Mouse (Mus musculus): ENCODE results near the gene Spns3. TPM values are rescaled to one million over a fixed set of nuclear protein-coding genes. Genes with fewer than 3 reads are reported as not detected.
A peak's percentile ranks its signal among the peaks of the same experiment; 100 is the strongest.

The Spns3 gene
- polyA plus RNA-seq, 1 experiment from 2014 or later: 0.99 TPM

- no peak overlapping the region for H3K4me2 ChIP-seq (ENCODE audit: low read length)
- H3K9me3 ChIP-seq (replicated peaks; ENCODE audit: low read length): no peaks in the 10 kb centered on the region
- TF ChIP-seq CTCF (IDR thresholded peaks at IDR 0.05; ENCODE audit: low read depth): no peak
- DNase-seq (ENCODE audit: low spot score): no peak
- H3K9ac ChIP-seq (ENCODE audit: low read depth, low read length): no peak overlapping the region
- WGBS: 24% methylated on average over 4 of the region's 4 CpGs
- H3K4me3 ChIP-seq (replicated peaks; ENCODE audit: low read depth, low read length): no peak overlapping the region
- no peaks in the 10 kb centered on the region for H3K27me3 ChIP-seq (ENCODE audit: insufficient read depth, low read length)
- H3K4me1 ChIP-seq (replicated peaks; ENCODE audit: insufficient read depth, low read length): peaks cover 15% of the 10 kb centered on the region; the same call in 1 of the 2 replicates
- ATAC-seq (replicated peaks; ENCODE audit: low FRiP score, low read depth): no peak
- H3K36me3 ChIP-seq (ENCODE audit: insufficient read depth, low read length): no peaks in the 10 kb centered on the region
- no peak overlapping the region for H3K27ac ChIP-seq
Observed at GRCm38 (mm10) chr11:72497367-72497766, 52.9 kb downstream of the Spns3 start.

- Histone ChIP-seq H3K4me3 (replicated peaks; ENCODE audit: low read depth, low read length) (no peak overlapping the region), H3K4me2 (ENCODE audit: low read length) (no peak overlapping the region), H3K36me3 (ENCODE audit: insufficient read depth, low read length) (no peaks in the 10 kb centered on the region), H3K9ac (ENCODE audit: low read depth, low read length) (no peak overlapping the region), H3K27ac (no peak overlapping the region), H3K27me3 (ENCODE audit: insufficient read depth, low read length) (no peaks in the 10 kb centered on the region), H3K4me1 (replicated peaks; ENCODE audit: insufficient read depth, low read length) (peaks cover 14% of the 10 kb centered on the region; the same call in 1 of the 2 replicates), H3K9me3 (replicated peaks; ENCODE audit: low read length) (no peaks in the 10 kb centered on the region)
- WGBS: 50% methylated on average over 1 of the region's 1 CpGs
- TF ChIP-seq CTCF (IDR thresholded peaks at IDR 0.05; ENCODE audit: low read depth): no peak
- DNase-seq (ENCODE audit: low spot score) (no peak), ATAC-seq (replicated peaks; ENCODE audit: low FRiP score, low read depth) (no peak)
Observed at GRCm38 (mm10) chr11:72496775-72497174, 53.5 kb downstream of the Spns3 start.

- 54% methylated on average over 3 of the region's 3 CpGs for WGBS
- ATAC-seq (replicated peaks; ENCODE audit: low FRiP score, low read depth) (no peak), DNase-seq (ENCODE audit: low spot score) (no peak)
- H3K9ac ChIP-seq (ENCODE audit: low read depth, low read length): no peak overlapping the region
- no peaks in the 10 kb centered on the region for H3K27me3 ChIP-seq (ENCODE audit: insufficient read depth, low read length)
- H3K9me3 ChIP-seq (replicated peaks; ENCODE audit: low read length): no peaks in the 10 kb centered on the region
- H3K27ac ChIP-seq: no peak overlapping the region
- no peak overlapping the region for H3K4me2 ChIP-seq (ENCODE audit: low read length)
- no peak overlapping the region for H3K4me3 ChIP-seq (replicated peaks; ENCODE audit: low read depth, low read length)
- no peaks in the 10 kb centered on the region for H3K36me3 ChIP-seq (ENCODE audit: insufficient read depth, low read length)
- 0 out of 2 replicates have a peak, but pooled peaks cover 10% of the 10 kb centered on the region for H3K4me1 ChIP-seq (replicated peaks; ENCODE audit: insufficient read depth, low read length)
- no peak for TF ChIP-seq CTCF (IDR thresholded peaks at IDR 0.05; ENCODE audit: low read depth)
Observed at GRCm38 (mm10) chr11:72496066-72496465, 54.2 kb downstream of the Spns3 start.

GRCm38 (mm10) chr11:72494046-72494988 is 56.0 kb downstream of the Spns3 start:
- H3K4me1 ChIP-seq (replicated peaks; ENCODE audit: insufficient read depth, low read length): 0 out of 2 replicates have a peak, but pooled peaks cover 10% of the 10 kb centered on the region
- TF ChIP-seq CTCF (IDR thresholded peaks at IDR 0.05; ENCODE audit: low read depth): no peak
- H3K9ac ChIP-seq (ENCODE audit: low read depth, low read length): no peak overlapping the region
- DNase-seq (ENCODE audit: low spot score) (peak; percentile 72), ATAC-seq (replicated peaks; ENCODE audit: low FRiP score, low read depth) (no peak)
- no peaks in the 10 kb centered on the region for H3K9me3 ChIP-seq (replicated peaks; ENCODE audit: low read length)
- WGBS: 54% methylated on average over 8 of the region's 8 CpGs
- no peak overlapping the region for H3K4me3 ChIP-seq (replicated peaks; ENCODE audit: low read depth, low read length)
- no peaks in the 10 kb centered on the region for H3K27me3 ChIP-seq (ENCODE audit: insufficient read depth, low read length)
- no peak overlapping the region for H3K27ac ChIP-seq
- no peaks in the 10 kb centered on the region for H3K36me3 ChIP-seq (ENCODE audit: insufficient read depth, low read length)
- H3K4me2 ChIP-seq (ENCODE audit: low read length): no peak overlapping the region

GRCm38 (mm10) chr11:72491130-72491960 is 59.0 kb downstream of the Spns3 start:
- no peaks in the 10 kb centered on the region for H3K9me3 ChIP-seq (replicated peaks; ENCODE audit: low read length)
- no peak for ATAC-seq (replicated peaks; ENCODE audit: low FRiP score, low read depth)
- no peak overlapping the region for H3K9ac ChIP-seq (ENCODE audit: low read depth, low read length)
- no peak overlapping the region for H3K27ac ChIP-seq
- no peak for DNase-seq (ENCODE audit: low spot score)
- H3K36me3 ChIP-seq (ENCODE audit: insufficient read depth, low read length): no peaks in the 10 kb centered on the region
- 0 out of 2 replicates have a peak, but pooled peaks cover 8% of the 10 kb centered on the region for H3K4me1 ChIP-seq (replicated peaks; ENCODE audit: insufficient read depth, low read length)
- WGBS: 61% methylated on average over 15 of the region's 15 CpGs
- no peak for TF ChIP-seq CTCF (IDR thresholded peaks at IDR 0.05; ENCODE audit: low read depth)
- no peaks in the 10 kb centered on the region for H3K27me3 ChIP-seq (ENCODE audit: insufficient read depth, low read length)
- H3K4me3 ChIP-seq (replicated peaks; ENCODE audit: low read depth, low read length): no peak overlapping the region
- H3K4me2 ChIP-seq (ENCODE audit: low read length): no peak overlapping the region

- Histone ChIP-seq H3K27me3 (ENCODE audit: insufficient read depth, low read length) (no peaks in the 10 kb centered on the region), H3K4me2 (ENCODE audit: low read length) (peak within 1 kb of the TSS; percentile 98), H3K36me3 (ENCODE audit: insufficient read depth, low read length) (no peaks in the 10 kb centered on the region), H3K4me1 (replicated peaks; ENCODE audit: insufficient read depth, low read length) (0 out of 2 replicates have a peak, but pooled peaks cover 8% of the 10 kb centered on the region), H3K27ac (0 out of 2 replicates have a peak within 1 kb of the TSS, but pooled peaks have one; percentile 2), H3K4me3 (replicated peaks; ENCODE audit: low read depth, low read length) (peak within 1 kb of the TSS; percentile 64), H3K9me3 (replicated peaks; ENCODE audit: low read length) (no peaks in the 10 kb centered on the region), H3K9ac (ENCODE audit: low read depth, low read length) (peak within 1 kb of the TSS; percentile 49)
- peak; percentile 78 for ATAC-seq (replicated peaks; ENCODE audit: low FRiP score, low read depth)
- DNase-seq (ENCODE audit: low spot score): peak; percentile 86
- peak; percentile 59 for TF ChIP-seq CTCF (IDR thresholded peaks at IDR 0.05; ENCODE audit: low read depth)
- WGBS: under 1% methylated on average over 41 of the region's 42 CpGs
Observed at GRCm38 (mm10) chr11:72489881-72490301, 60.4 kb downstream of the Spns3 start, which contains the start of gene Spns2. Gene Spns2 (minus strand): TSS chr11:72489904.

Measured in kidney, postnatal 0 days (tissue).